ENCODE assay signal across 19 mouse cellular contexts in the genomic region with DNA sequence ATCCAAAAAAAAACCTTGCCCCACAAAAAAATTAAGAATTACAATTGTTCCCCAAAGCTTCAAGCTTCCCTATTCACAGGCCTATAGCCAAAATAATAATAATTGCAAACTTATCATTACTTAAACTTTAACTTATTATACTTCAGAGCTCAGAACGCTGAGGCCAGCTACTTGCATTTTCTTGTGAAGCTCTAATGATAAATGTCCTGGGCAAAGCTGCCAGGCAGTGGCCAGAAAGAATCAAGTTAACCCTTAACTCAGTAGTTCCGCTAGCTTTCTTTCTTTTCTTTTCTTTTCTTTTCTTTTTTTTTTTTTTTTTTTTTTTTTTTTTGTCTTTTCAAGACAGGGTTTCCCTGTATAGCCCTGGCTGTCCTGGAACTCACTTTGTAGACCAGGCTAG. TPM values are rescaled to one million over a fixed set of nuclear protein-coding genes. Genes with fewer than 3 reads are reported as not detected.
"Had no signal": no experiment of that assay in that cellular context is flagged by ENCODE, and none has a peak within 500 bp of the region (broad histone marks: within the 10 kb centered on the region; RNA-seq: fewer than 3 reads in every experiment).

No protein-coding gene starts in this region.

RNA-seq across cellular contexts. Expression of a gene that starts 4.4 kb away (rescaled TPM):
- polyA plus RNA-seq: cerebellum, adult 2 months; cortical plate, adult 2 months; embryonic facial prominence, embryonic 10.5 days; embryonic facial prominence, embryonic 11.5 days; embryonic facial prominence, embryonic 13.5 days; embryonic facial prominence, embryonic 14.5 days; embryonic facial prominence, embryonic 15.5 days; erythroblast, embryonic 14.5 days; forebrain, embryonic 10.5 days; forebrain, embryonic 11.5 days; forebrain, embryonic 12.5 days; forebrain, embryonic 13.5 days; forebrain, embryonic 14.5 days; forebrain, embryonic 15.5 days; forebrain, embryonic 16.5 days; forebrain, postnatal 0 days; frontal cortex, adult 2 months; gonadal fat pad, adult 2 months had no signal

RNA-seq across cellular contexts. Expression of a gene that starts 37.2 kb away (rescaled TPM):
- polyA plus RNA-seq: cerebellum, adult 2 months; cortical plate, adult 2 months; embryonic facial prominence, embryonic 10.5 days; embryonic facial prominence, embryonic 11.5 days; embryonic facial prominence, embryonic 12.5 days; embryonic facial prominence, embryonic 13.5 days; embryonic facial prominence, embryonic 14.5 days; embryonic facial prominence, embryonic 15.5 days; erythroblast, embryonic 14.5 days; forebrain, embryonic 10.5 days; forebrain, embryonic 11.5 days; forebrain, embryonic 12.5 days; forebrain, embryonic 13.5 days; forebrain, embryonic 14.5 days; forebrain, embryonic 15.5 days; forebrain, embryonic 16.5 days; forebrain, postnatal 0 days; frontal cortex, adult 2 months; gonadal fat pad, adult 2 months had no signal

RNA-seq across cellular contexts. Expression of a gene that starts 55.2 kb away (rescaled TPM):
- polyA plus RNA-seq: cerebellum, adult 2 months; cortical plate, adult 2 months; embryonic facial prominence, embryonic 10.5 days; embryonic facial prominence, embryonic 11.5 days; embryonic facial prominence, embryonic 12.5 days; embryonic facial prominence, embryonic 13.5 days; embryonic facial prominence, embryonic 14.5 days; embryonic facial prominence, embryonic 15.5 days; erythroblast, embryonic 14.5 days; forebrain, embryonic 10.5 days; forebrain, embryonic 11.5 days; forebrain, embryonic 12.5 days; forebrain, embryonic 13.5 days; forebrain, embryonic 14.5 days; forebrain, embryonic 15.5 days; forebrain, embryonic 16.5 days; forebrain, postnatal 0 days; gonadal fat pad, adult 2 months had no signal
